Mouse (Mus musculus): Measurements from ENCODE around the gene Acss2. TPM values are rescaled to one million over a fixed set of nuclear protein-coding genes. Genes with fewer than 3 reads are reported as not detected.
A peak's percentile ranks its signal among the peaks of the same experiment; 100 is the strongest.

The Acss2 gene
- total and polyA plus RNA-seq, 2 experiments from 2014 or later: 23.7 to 40.0 TPM

DNA sequence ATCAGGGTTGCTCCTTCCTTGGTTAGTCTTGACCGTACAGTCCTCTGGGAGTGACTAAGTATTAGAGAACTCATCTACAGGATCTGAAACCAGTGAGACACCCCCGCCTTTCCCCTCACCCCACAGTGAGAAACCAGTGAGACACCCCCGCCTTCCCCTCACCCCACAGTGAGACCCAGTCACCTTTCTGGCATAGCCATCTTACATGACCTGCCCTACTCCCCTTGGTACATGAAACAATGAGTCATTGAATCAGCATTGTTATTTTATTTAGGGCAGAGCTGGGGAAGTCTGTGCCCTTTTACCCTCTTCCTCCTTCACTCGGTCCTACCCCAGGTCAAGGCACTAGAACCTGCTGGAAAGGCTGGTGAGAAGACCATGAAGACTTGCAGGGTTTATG, 45.2 kb downstream of the Acss2 start:
- Histone ChIP-seq H3K9me3 (ENCODE audit: low read length) (no peaks in the 10 kb centered on the region), H3K27me3 (ENCODE audit: insufficient read depth, low read length) (no peaks in the 10 kb centered on the region), H3K36me3 (ENCODE audit: insufficient read depth, low read length) (peaks cover 12% of the 10 kb centered on the region; the same call in 1 of the 2 replicates), H3K4me1 (ENCODE audit: insufficient read depth, low read length) (no peaks in the 10 kb centered on the region), H3K4me3 (ENCODE audit: low read length) (no peak overlapping the region), H3K4me2 (ENCODE audit: low read depth, low read length) (no peak overlapping the region), H3K9ac (replicated peaks; ENCODE audit: low read length) (no peak overlapping the region), H3K27ac (no peak overlapping the region)
- TF ChIP-seq CTCF (IDR thresholded peaks at IDR 0.05; ENCODE audit: low read depth): no peak
- ATAC-seq (no peak), DNase-seq (ENCODE audit: low spot score) (no peak)
- 83% methylated on average over 4 of the region's 4 CpGs for WGBS

GRCm38 (mm10) chr2:155567751-155568150, 50.0 kb downstream of the Acss2 start:
- no peak overlapping the region for H3K4me2 ChIP-seq (ENCODE audit: low read depth, low read length)

GRCm38 (mm10) chr2:155569223-155569807, 51.6 kb downstream of the Acss2 start:
- WGBS: 23% methylated on average over 3 of the region's 3 CpGs
- no peaks in the 10 kb centered on the region for H3K36me3 ChIP-seq (ENCODE audit: insufficient read depth, low read length)
- no peak overlapping the region for H3K4me3 ChIP-seq (ENCODE audit: low read length)
- DNase-seq (ENCODE audit: low spot score) (no peak), ATAC-seq (no peak)
- no peak for TF ChIP-seq CTCF (IDR thresholded peaks at IDR 0.05; ENCODE audit: low read depth)
- H3K9me3 ChIP-seq (ENCODE audit: low read length): no peaks in the 10 kb centered on the region
- no peaks in the 10 kb centered on the region for H3K27me3 ChIP-seq (ENCODE audit: insufficient read depth, low read length)
- H3K27ac ChIP-seq: no peak overlapping the region
- no peaks in the 10 kb centered on the region for H3K4me1 ChIP-seq (ENCODE audit: insufficient read depth, low read length)
- H3K9ac ChIP-seq (replicated peaks; ENCODE audit: low read length): no peak overlapping the region
- no peak overlapping the region for H3K4me2 ChIP-seq (ENCODE audit: low read depth, low read length)

More at GRCm38 (mm10) chr2:155567751-155568150, 50.0 kb downstream of the Acss2 start:
- ATAC-seq (no peak), DNase-seq (ENCODE audit: low spot score) (no peak)
- no peak overlapping the region for H3K9ac ChIP-seq (replicated peaks; ENCODE audit: low read length)
- no peak overlapping the region for H3K4me3 ChIP-seq (ENCODE audit: low read length)
- no peaks in the 10 kb centered on the region for H3K4me1 ChIP-seq (ENCODE audit: insufficient read depth, low read length)
- H3K27me3 ChIP-seq (ENCODE audit: insufficient read depth, low read length): no peaks in the 10 kb centered on the region
- WGBS: 81% methylated on average over 5 of the region's 5 CpGs
- no peak for TF ChIP-seq CTCF (IDR thresholded peaks at IDR 0.05; ENCODE audit: low read depth)
- H3K36me3 ChIP-seq (ENCODE audit: insufficient read depth, low read length): no peaks in the 10 kb centered on the region
- no peaks in the 10 kb centered on the region for H3K9me3 ChIP-seq (ENCODE audit: low read length)
- no peak overlapping the region for H3K27ac ChIP-seq

DNA sequence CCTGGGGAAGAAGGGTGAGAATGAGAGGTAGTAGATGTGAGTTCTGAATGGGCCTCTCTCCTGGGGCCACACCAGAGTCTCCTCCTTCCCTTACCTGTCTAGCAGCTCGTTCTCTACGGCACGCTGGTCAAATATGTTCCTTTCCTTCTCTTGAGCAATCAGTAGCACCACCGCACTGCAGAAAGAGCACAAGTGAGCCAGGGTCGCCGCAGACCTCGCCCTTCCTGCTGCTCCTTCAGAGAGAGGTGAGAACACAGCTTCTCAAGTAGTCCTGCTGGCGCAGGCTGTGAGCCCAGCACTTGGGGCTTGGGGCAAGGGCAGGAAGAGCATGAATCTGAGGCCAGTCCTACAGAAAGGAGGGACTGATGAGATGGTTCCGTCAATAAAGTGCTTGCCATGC, 55.3 kb downstream of the Acss2 start:
- Histone ChIP-seq H3K9me3 (ENCODE audit: low read length) (no peaks in the 10 kb centered on the region), H3K27me3 (ENCODE audit: insufficient read depth, low read length) (no peaks in the 10 kb centered on the region), H3K36me3 (ENCODE audit: insufficient read depth, low read length) (no peaks in the 10 kb centered on the region), H3K27ac (no peak overlapping the region), H3K4me3 (ENCODE audit: low read length) (no peak overlapping the region), H3K4me1 (ENCODE audit: insufficient read depth, low read length) (no peaks in the 10 kb centered on the region), H3K9ac (replicated peaks; ENCODE audit: low read length) (no peak overlapping the region), H3K4me2 (ENCODE audit: low read depth, low read length) (no peak overlapping the region)
- ATAC-seq (no peak), DNase-seq (ENCODE audit: low spot score) (no peak)
- TF ChIP-seq CTCF (IDR thresholded peaks at IDR 0.05; ENCODE audit: low read depth): no peak
- WGBS: 90% methylated on average over 9 of the region's 9 CpGs

DNA sequence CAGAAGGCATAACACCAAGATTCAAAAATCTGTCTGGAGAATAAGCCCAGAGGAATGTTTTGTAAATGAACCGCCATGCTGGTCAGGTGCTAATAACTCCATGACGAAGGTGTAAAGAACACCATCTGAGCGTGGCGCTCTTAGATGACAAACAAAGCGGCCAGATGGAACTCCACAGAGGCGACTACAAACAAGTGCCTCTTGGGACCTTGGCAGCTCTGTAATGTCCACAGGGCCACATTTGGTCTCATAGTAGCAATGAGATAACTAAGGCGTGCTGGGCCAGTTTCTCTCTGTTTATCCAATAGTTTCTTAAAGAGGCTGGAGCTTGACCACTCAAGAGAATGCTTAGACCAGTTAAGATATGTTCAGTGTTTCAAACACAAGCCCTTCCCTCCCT, 56.2 kb downstream of the Acss2 start:
- Histone ChIP-seq H3K4me2 (ENCODE audit: low read depth, low read length) (no peak overlapping the region), H3K9ac (replicated peaks; ENCODE audit: low read length) (no peak overlapping the region), H3K36me3 (ENCODE audit: insufficient read depth, low read length) (no peaks in the 10 kb centered on the region), H3K9me3 (ENCODE audit: low read length) (no peaks in the 10 kb centered on the region), H3K4me1 (ENCODE audit: insufficient read depth, low read length) (no peaks in the 10 kb centered on the region), H3K4me3 (ENCODE audit: low read length) (no peak overlapping the region), H3K27ac (no peak overlapping the region), H3K27me3 (ENCODE audit: insufficient read depth, low read length) (no peaks in the 10 kb centered on the region)
- WGBS: 86% methylated on average over 7 of the region's 7 CpGs
- no peak for TF ChIP-seq CTCF (IDR thresholded peaks at IDR 0.05; ENCODE audit: low read depth)
- no peak for DNase-seq (ENCODE audit: low spot score)
- ATAC-seq: no peak

DNA sequence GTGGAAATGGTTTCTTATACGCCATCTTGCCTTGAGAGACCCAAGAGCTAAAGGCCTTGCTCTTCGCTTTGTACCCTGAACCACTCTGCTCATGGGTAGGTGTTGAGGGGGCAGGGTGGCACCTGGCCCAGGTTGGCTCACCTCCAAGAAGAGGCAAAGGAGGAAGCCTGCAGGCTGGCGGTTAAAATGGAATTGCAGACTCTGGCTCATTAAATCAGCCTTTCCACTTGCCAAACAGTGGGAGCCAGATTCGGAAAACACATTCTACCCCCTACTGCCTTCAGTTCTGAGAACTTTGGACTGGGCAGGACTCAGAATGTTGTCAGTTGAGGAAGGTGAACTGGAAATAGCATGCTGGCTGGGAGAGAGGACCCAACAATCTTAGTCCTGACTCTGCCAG, 57.0 kb downstream of the Acss2 start:
- no peak overlapping the region for H3K27ac ChIP-seq
- no peaks in the 10 kb centered on the region for H3K36me3 ChIP-seq (ENCODE audit: insufficient read depth, low read length)
- no peaks in the 10 kb centered on the region for H3K4me1 ChIP-seq (ENCODE audit: insufficient read depth, low read length)
- no peak overlapping the region for H3K4me3 ChIP-seq (ENCODE audit: low read length)
- DNase-seq (ENCODE audit: low spot score) (peak; percentile 28), ATAC-seq (no peak)
- no peak for TF ChIP-seq CTCF (IDR thresholded peaks at IDR 0.05; ENCODE audit: low read depth)
- 59% methylated on average over 4 of the region's 4 CpGs for WGBS
- H3K4me2 ChIP-seq (ENCODE audit: low read depth, low read length): no peak overlapping the region
- no peak overlapping the region for H3K9ac ChIP-seq (replicated peaks; ENCODE audit: low read length)
- no peaks in the 10 kb centered on the region for H3K9me3 ChIP-seq (ENCODE audit: low read length)
- no peaks in the 10 kb centered on the region for H3K27me3 ChIP-seq (ENCODE audit: insufficient read depth, low read length)

- Histone ChIP-seq H3K9ac (replicated peaks; ENCODE audit: low read length) (no peak overlapping the region), H3K27me3 (ENCODE audit: insufficient read depth, low read length) (no peaks in the 10 kb centered on the region), H3K27ac (no peak overlapping the region), H3K4me2 (ENCODE audit: low read depth, low read length) (no peak overlapping the region), H3K36me3 (ENCODE audit: insufficient read depth, low read length) (no peaks in the 10 kb centered on the region), H3K4me1 (ENCODE audit: insufficient read depth, low read length) (no peaks in the 10 kb centered on the region), H3K9me3 (ENCODE audit: low read length) (no peaks in the 10 kb centered on the region), H3K4me3 (ENCODE audit: low read length) (no peak overlapping the region)
- no peak for TF ChIP-seq CTCF (IDR thresholded peaks at IDR 0.05; ENCODE audit: low read depth)
- no peak for ATAC-seq
- WGBS: 87% methylated on average over 9 of the region's 9 CpGs
- no peak for DNase-seq (ENCODE audit: low spot score)
These were observed 58.9 kb downstream of the Acss2 start for GRCm38 (mm10) chr2:155576656-155577055.

Measured in hindbrain, postnatal 0 days (tissue).